Mouse (Mus musculus) heart, embryonic 14.5 days (tissue): ENCODE measurements around the gene Gosr1. TPM values are rescaled to one million over a fixed set of nuclear protein-coding genes. Genes with fewer than 3 reads are reported as not detected.

Source experiments
- polyA plus RNA-seq: library from polyadenylated mRNA; unstranded; fragments of >200 nt; fragmentation: Nextera tagmentation; extraction: Ambion mirVana; gene quantifications from 2 replicates; pipeline ENCODE4 v1.2.1, GENCODE M21; 2014

The Gosr1 gene
- polyA plus RNA-seq, 1 experiment from 2014 or later = 20.3 TPM

Other genes with a start within 250 kb of the Gosr1 start
- 25.6 and 25.8 TPM in 2 replicates for gene Abr, start 141.3 kb downstream of the Gosr1 start, polyA plus RNA-seq
- gene Bhlha9, start 91.1 kb downstream of the Gosr1 start, polyA plus RNA-seq = not detected in 2 replicates
- gene Trarg1, start 83.8 kb downstream of the Gosr1 start, polyA plus RNA-seq = 0.08 TPM in 1 of 2 replicates, not detected in the other
- gene Cpd, start 83.4 kb upstream of the Gosr1 start, polyA plus RNA-seq = 23.4 and 24.1 TPM in 2 replicates
- 0.39 TPM in 1 of 2 replicates, not detected in the other for gene Tmigd1, start 138.6 kb upstream of the Gosr1 start, polyA plus RNA-seq
- gene Blmh, start 161.2 kb upstream of the Gosr1 start, polyA plus RNA-seq = 84.8 and 89.7 TPM in 2 replicates
- gene Slc6a4, start 235.0 kb upstream of the Gosr1 start, polyA plus RNA-seq = 0.47 and 0.49 TPM in 2 replicates